13 mouse cellular contexts compared by ENCODE assay signal in genomic region chr12:98545251-98545560, GRCm38 (mm10). TPM values are rescaled to one million over a fixed set of nuclear protein-coding genes. Genes with fewer than 3 reads are reported as not detected.
DNase-seq lines count a peak whose midpoint lies in the region; ATAC-seq lines count a peak whose summit lies in the region.
"Had no signal": no experiment of that assay in that cellular context is flagged by ENCODE, and none has a peak within 500 bp of the region (broad histone marks: within the 10 kb centered on the region; RNA-seq: fewer than 3 reads in every experiment).

No protein-coding gene starts in this region.

- no peaks in the 10 kb centered on the region for H3K9me3 ChIP-seq in midbrain, embryonic 13.5 days
- H3K9me3 ChIP-seq in midbrain, embryonic 11.5 days (ENCODE audit: control insufficient read depth, low read length): no peaks in the 10 kb centered on the region
- H3K9me3 ChIP-seq: liver, embryonic 15.5 days; megakaryocyte, embryonic 14.5 days; neural tube, embryonic 12.5 days had no signal

- 69% methylated on average over 4 of the region's 4 CpGs for WGBS in midbrain, embryonic 13.5 days
- WGBS in midbrain, embryonic 11.5 days: 91% methylated on average over 4 of the region's 4 CpGs

- peaks cover 16% of the 10 kb centered on the region; the same call in 1 of the 2 replicates for H3K36me3 ChIP-seq in midbrain, embryonic 13.5 days
- no peaks in the 10 kb centered on the region for H3K36me3 ChIP-seq in midbrain, embryonic 11.5 days (ENCODE audit: control insufficient read depth, insufficient read depth, low read length)
- H3K36me3 ChIP-seq: G1E; liver, embryonic 15.5 days; neural tube, embryonic 12.5 days had no signal

- no peak overlapping the region for H3K4me3 ChIP-seq in midbrain, embryonic 13.5 days (replicated peaks)
- H3K4me3 ChIP-seq in midbrain, embryonic 11.5 days (ENCODE audit: low read depth, low read length): no peak overlapping the region
- H3K4me3 ChIP-seq: liver, embryonic 15.5 days; megakaryocyte, embryonic 14.5 days; neural tube, embryonic 12.5 days had no signal

- no peak overlapping the region for H3K4me2 ChIP-seq in midbrain, embryonic 13.5 days (replicated peaks)
- H3K4me2 ChIP-seq in midbrain, embryonic 11.5 days: no peak overlapping the region
- H3K4me2 ChIP-seq: liver, embryonic 15.5 days; neural tube, embryonic 12.5 days had no signal

- no peak overlapping the region for H3K9ac ChIP-seq in midbrain, embryonic 13.5 days (replicated peaks)
- no peak overlapping the region for H3K9ac ChIP-seq in midbrain, embryonic 11.5 days (ENCODE audit: low read length)
- H3K9ac ChIP-seq: liver, embryonic 15.5 days; neural tube, embryonic 12.5 days had no signal

- peaks cover 16% of the 10 kb centered on the region for H3K4me1 ChIP-seq in midbrain, embryonic 13.5 days (replicated peaks)
- H3K4me1 ChIP-seq in midbrain, embryonic 11.5 days (ENCODE audit: control insufficient read depth, insufficient read depth, low read length): no peaks in the 10 kb centered on the region
- H3K4me1 ChIP-seq: liver, embryonic 15.5 days; megakaryocyte, embryonic 14.5 days; neural tube, embryonic 12.5 days had no signal

- no peak for DNase-seq in midbrain, embryonic 11.5 days (ENCODE audit: low spot score, missing footprints)
- DNase-seq in frontal cortex, postnatal 10 days (ENCODE audit: low spot score in 2 of 2): peak; percentile 48 to 50
- DNase-seq in left cerebral cortex, adult 9 months (ENCODE audit: low spot score in 2 of 2): peak; percentile 37 to 84
- peak; percentile 81 for DNase-seq in telencephalon, adult 2 months (ENCODE audit: low read depth, low spot score)
- no peak for DNase-seq in ovary, adult 18-20 months (ENCODE audit: low spot score)
- DNase-seq in urinary bladder, adult 2 months (ENCODE audit: low spot score): no peak
- DNase-seq: spleen, adult 18-20 months; thymus, adult 2 months had no signal

- no peak overlapping the region for H3K27ac ChIP-seq in midbrain, embryonic 13.5 days
- H3K27ac ChIP-seq in midbrain, embryonic 11.5 days (ENCODE audit: low read depth, low read length): no peak overlapping the region
- H3K27ac ChIP-seq: liver, embryonic 15.5 days; neural tube, embryonic 12.5 days had no signal

- H3K27me3 ChIP-seq in midbrain, embryonic 13.5 days: no peaks in the 10 kb centered on the region
- no peaks in the 10 kb centered on the region for H3K27me3 ChIP-seq in midbrain, embryonic 11.5 days (ENCODE audit: control insufficient read depth, insufficient read depth, low read length)
- H3K27me3 ChIP-seq: liver, embryonic 15.5 days; megakaryocyte, embryonic 14.5 days; neural tube, embryonic 12.5 days had no signal

- ATAC-seq in midbrain, embryonic 13.5 days: 0 out of 2 replicates have a peak, but pooled peaks have one; percentile 9
- ATAC-seq in midbrain, embryonic 11.5 days (ENCODE audit: low FRiP score): no peak

RNA-seq across cellular contexts. Expression of gene Kcnk10, which starts 32.9 kb away (rescaled TPM):
- polyA plus RNA-seq in midbrain, embryonic 13.5 days (2015; fragmentation: Nextera tagmentation; extraction: Ambion mirVana): 51.8 and 53.9 TPM in 2 replicates
- polyA plus RNA-seq in midbrain, embryonic 11.5 days (2014; fragmentation: Nextera tagmentation; extraction: Ambion mirVana): 40.9 and 45.2 TPM in 2 replicates
- 0.03 and 0.04 TPM in 2 replicates for polyA plus RNA-seq in urinary bladder, adult 2 months (2012; rRNA removed)
- polyA plus RNA-seq: G1E had no signal

Comparison
In these comparisons a context has a peak if more than half of its experiments do, and no peak if none do; other contexts are left out.
1. DNase-seq: peak in frontal cortex, postnatal 10 days (2 of 2), left cerebral cortex, adult 9 months (2 of 2) and telencephalon, adult 2 months (single experiment); none in midbrain, embryonic 11.5 days (single experiment), ovary, adult 18-20 months (single experiment) and urinary bladder, adult 2 months (single experiment).
2. RNA of gene Kcnk10, which starts 32.9 kb away (polyA plus RNA-seq): 51.8 to 53.9 TPM in midbrain, embryonic 13.5 days and 40.9 to 45.2 TPM in midbrain, embryonic 11.5 days; 0.03 to 0.04 TPM in urinary bladder, adult 2 months; every median in the first group is over 10 times any median in the second.